Mouse (Mus musculus) stomach, postnatal 0 days (tissue): ENCODE results near the gene Fam189a2. TPM values are rescaled to one million over a fixed set of nuclear protein-coding genes. Genes with fewer than 3 reads are reported as not detected.

Experiments
- ATAC-seq: fragments of 200-750 bp; cut with Nextera tagmentation; 2 replicates; pipeline ENCODE4 v1.8.0; 2017; ENCODE audit not compliant: low FRiP score, low TSS enrichment
- DNase-seq: peaks from one replicate; pipeline ENCODE4 v3.0.0-alpha.2; 2016; ENCODE audit warnings: low spot score
- H3K27ac ChIP-seq: fragments of 300-500 bp; sonication (generic); replicated peaks from 2 replicates; pipeline ENCODE4 v1.5.1; 2014; ENCODE audit warnings: mild to moderate bottlenecking, control low read depth
- H3K27me3 ChIP-seq: fragments of 300-500 bp; sonication (generic); 2 replicates; pipeline ENCODE4 v1.6.1; 2014; ENCODE audit warnings: low read length; ENCODE audit not compliant: control insufficient read depth, insufficient read depth
- H3K36me3 ChIP-seq: fragments of 300-500 bp; sonication (generic); 2 replicates; pipeline ENCODE4 v1.6.1; 2014; ENCODE audit warnings: low read length, mixed read lengths; ENCODE audit not compliant: control insufficient read depth, insufficient read depth
- H3K4me1 ChIP-seq: fragments of 300-500 bp; sonication (generic); replicated peaks from 2 replicates; pipeline ENCODE4 v1.6.1; 2014; ENCODE audit warnings: antibody characterized with exemption; ENCODE audit not compliant: control insufficient read depth, insufficient read depth
- H3K4me2 ChIP-seq: fragments of 300-500 bp; sonication (generic); replicated peaks from 2 replicates; pipeline ENCODE4 v1.6.1; 2014; ENCODE audit warnings: low read depth, mild to moderate bottlenecking, control low read depth, moderate library complexity
- H3K4me3 ChIP-seq: fragments of 300-500 bp; sonication (generic); 2 replicates; pipeline ENCODE4 v1.5.1; 2014; ENCODE audit warnings: low read depth, low read length, control low read depth
- H3K9ac ChIP-seq: fragments of 300-500 bp; sonication (generic); 2 replicates; pipeline ENCODE4 v1.6.1; 2014; ENCODE audit warnings: mild to moderate bottlenecking, low read length, control low read depth, mixed read lengths
- H3K9me3 ChIP-seq: fragments of 300-500 bp; sonication (generic); 2 replicates; pipeline ENCODE4 v1.6.1; 2016; ENCODE audit warnings: low read length; ENCODE audit not compliant: control insufficient read depth
- CTCF ChIP-seq: IDR thresholded peaks from 2 replicates; pipeline ENCODE4 v1.5.1; 2016; ENCODE audit warnings: antibody characterized with exemption, low read depth, mild to moderate bottlenecking, moderate library complexity
- EP300 ChIP-seq: optimal IDR thresholded peaks from 2 replicates; pipeline ENCODE3; 2016; ENCODE audit warnings: antibody characterized with exemption
- WGBS: fragments of 180-500 bp; shearing (Covaris S2); extraction: QIAGEN DNeasy Blood & Tissue Kit; methylation state at CpG from one replicate; pipeline ENCODE4 v1.1.7; 2014; 5-methylcytosine and 5-hydroxymethylcytosine counted together
- polyA plus RNA-seq: library from polyadenylated mRNA; unstranded; fragments of >200 nt; fragmentation: Nextera tagmentation; extraction: Ambion mirVana; gene quantifications from 2 replicates; pipeline ENCODE4 v1.2.1, GENCODE M21; 2015

The Fam189a2 gene
- polyA plus RNA-seq, 1 experiment from 2014 or later = 0.75 TPM

DNA sequence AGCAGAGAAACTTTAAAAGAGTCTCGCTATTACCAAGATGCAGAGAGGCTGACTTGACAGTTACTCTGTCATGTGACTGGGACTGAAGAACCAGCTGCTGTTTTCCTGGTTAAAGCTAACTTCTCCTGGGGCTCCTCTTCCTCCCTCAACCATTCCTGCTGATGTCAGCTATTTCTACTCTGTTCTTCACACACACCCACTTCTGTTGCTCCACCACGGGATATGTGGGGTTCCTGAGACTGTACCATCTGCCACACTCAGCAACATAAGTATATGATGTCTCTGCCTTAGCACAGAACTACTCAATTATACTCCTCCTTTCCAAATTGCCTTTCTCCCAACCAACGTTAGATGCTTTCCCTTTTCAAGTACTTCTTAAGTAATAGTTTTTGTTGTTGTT, 50.2 kb downstream of the Fam189a2 start:
- Histone ChIP-seq H3K36me3 (no peaks in the 10 kb centered on the region), H3K9me3 (no peaks in the 10 kb centered on the region), H3K27ac (no peak overlapping the region), H3K27me3 (no peaks in the 10 kb centered on the region), H3K4me3 (no peak overlapping the region), H3K4me2 (no peak overlapping the region), H3K4me1 (no peaks in the 10 kb centered on the region), H3K9ac (no peak overlapping the region)
- DNase-seq (no peak), ATAC-seq (no peak)
- 64% methylated on average over 3 of the region's 3 CpGs for WGBS
- TF ChIP-seq CTCF = no peak
- no peak for TF ChIP-seq EP300

DNA sequence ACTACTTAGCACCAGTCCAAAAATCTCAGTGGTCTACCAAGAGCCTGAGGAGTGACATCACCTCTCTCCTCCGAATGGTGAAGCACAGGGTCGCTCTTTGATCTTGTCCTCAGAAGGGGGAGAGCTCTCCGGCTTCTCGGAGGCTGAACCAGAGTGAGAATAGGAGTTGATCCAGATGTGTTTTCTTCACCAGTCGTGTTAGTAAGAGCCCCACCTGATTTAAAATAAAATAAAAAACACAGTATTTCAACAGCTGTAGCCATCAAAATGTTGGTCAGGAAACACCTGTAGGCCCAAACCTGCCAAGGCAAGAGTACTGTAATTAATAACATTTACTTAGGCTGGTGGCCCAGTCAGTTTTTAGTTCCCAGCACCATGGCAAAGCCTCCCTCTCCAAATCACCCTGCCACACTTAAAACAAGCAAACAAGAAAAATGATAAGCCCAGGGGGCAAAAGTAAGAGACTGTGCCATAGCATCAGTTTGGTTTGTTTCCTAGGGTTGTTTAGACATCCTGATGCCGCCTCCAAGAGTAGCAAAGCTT, 52.8 kb downstream of the Fam189a2 start:
- ATAC-seq (no peak), DNase-seq (no peak)
- whole genome bisulfite sequencing = 69% methylated on average over 6 of the region's 6 CpGs
- no peaks in the 10 kb centered on the region for H3K9me3 ChIP-seq
- H3K27ac ChIP-seq = no peak overlapping the region
- no peaks in the 10 kb centered on the region for H3K36me3 ChIP-seq
- H3K9ac ChIP-seq = no peak overlapping the region
- TF ChIP-seq CTCF (no peak), EP300 (no peak)
- H3K4me1 ChIP-seq = no peaks in the 10 kb centered on the region; the same call in 1 of the 2 replicates
- H3K4me3 ChIP-seq = no peak overlapping the region
- no peaks in the 10 kb centered on the region for H3K27me3 ChIP-seq
- H3K4me2 ChIP-seq = no peak overlapping the region

DNA sequence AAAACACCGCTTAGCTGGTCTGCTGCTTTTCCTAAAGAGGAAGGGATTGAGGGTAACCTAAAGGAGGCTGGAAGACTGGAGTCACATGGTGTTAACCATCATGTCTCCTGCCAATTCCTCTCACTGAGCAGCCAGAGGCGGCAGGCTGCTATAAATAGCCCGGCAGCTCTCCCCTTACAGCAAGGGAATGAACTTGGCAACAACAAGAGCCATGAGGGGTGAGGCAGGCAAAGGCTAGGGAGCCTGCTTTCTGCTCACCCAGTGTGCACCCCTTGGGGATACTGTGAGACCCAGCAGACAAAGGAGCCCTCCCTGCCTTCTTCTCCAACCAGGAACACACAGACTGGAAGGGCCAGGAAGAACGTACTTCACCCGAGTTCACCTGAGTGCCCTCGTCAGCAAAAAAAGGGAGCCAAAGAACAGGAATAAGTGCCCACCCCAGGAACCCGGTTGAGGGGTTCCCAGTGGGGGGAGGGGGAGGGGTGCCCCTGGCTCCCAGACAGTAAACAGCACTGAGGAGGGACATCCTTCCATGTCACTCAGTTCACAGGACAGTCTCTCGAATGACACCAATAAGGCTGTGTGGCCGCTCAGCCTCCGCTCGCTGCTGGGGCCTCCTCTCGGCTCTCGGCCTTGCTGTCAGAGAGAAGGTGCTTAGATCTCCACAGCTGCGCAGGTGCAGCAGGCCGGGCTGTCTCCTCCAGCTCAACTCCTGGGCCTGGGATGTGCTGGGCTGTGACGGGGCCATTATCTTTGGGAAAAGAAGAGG, 57.8 kb downstream of the Fam189a2 start:
- 62% methylated on average over 16 of the region's 16 CpGs for WGBS
- Histone ChIP-seq H3K9ac (no peak overlapping the region), H3K27ac (peak overlapping the region; percentile 50), H3K4me3 (no peak overlapping the region), H3K4me1 (no peaks in the 10 kb centered on the region; the same call in none of the 2 replicates), H3K4me2 (no peak overlapping the region), H3K36me3 (no peaks in the 10 kb centered on the region), H3K9me3 (no peaks in the 10 kb centered on the region), H3K27me3 (no peaks in the 10 kb centered on the region)
- peak; percentile 36 for TF ChIP-seq CTCF
- TF ChIP-seq EP300 = no peak
- no peak for DNase-seq
- ATAC-seq = peak; percentile 74; the same call in 1 of the 2 replicates

DNA sequence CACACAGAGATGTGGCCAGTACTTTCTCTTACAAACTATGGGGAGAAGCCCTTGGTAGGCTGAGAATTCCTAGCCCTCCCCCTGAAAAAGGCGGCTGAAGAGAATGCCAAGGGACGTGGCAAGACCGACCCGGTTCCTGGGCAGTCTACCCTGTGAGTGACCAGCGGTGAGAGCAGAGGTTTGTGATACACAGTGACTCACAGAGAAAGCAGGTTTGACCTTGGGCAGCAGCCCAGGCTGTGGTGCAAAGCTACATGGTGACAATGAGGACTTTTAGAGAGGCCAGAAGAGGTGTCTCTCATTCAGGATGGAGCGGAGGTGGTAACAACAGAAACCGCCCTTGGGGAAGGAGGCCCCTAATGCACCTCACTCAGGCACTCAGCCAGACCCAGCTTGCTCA, 59.4 kb downstream of the Fam189a2 start:
- no peaks in the 10 kb centered on the region for H3K36me3 ChIP-seq
- ATAC-seq (no peak), DNase-seq (no peak)
- H3K4me3 ChIP-seq = no peak overlapping the region
- no peak overlapping the region for H3K4me2 ChIP-seq
- no peaks in the 10 kb centered on the region for H3K9me3 ChIP-seq
- H3K4me1 ChIP-seq = peaks cover 2% of the 10 kb centered on the region
- TF ChIP-seq EP300 (no peak), CTCF (no peak)
- 92% methylated on average over 7 of the region's 7 CpGs for WGBS
- H3K27me3 ChIP-seq = no peaks in the 10 kb centered on the region
- no peak overlapping the region for H3K9ac ChIP-seq
- no peak overlapping the region for H3K27ac ChIP-seq

DNA sequence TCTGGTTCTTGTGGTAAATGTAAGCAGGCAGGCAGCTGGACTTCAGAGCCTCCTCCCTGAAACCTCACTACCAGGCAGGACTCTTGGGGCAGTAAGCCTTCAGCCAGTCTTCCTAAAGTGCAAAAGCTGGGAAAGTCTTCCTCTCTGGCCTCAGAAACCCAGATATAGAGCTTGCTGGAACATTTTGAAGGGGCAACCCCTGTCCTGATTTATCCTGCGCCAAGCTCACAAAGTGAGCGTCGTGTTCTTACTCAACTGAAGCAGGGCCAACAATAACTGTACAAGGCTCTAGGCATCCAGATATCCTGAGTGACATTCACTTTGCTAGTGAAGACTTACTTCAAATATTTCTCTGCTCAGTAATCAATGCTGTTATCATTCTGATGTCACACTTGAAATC, 60.4 kb downstream of the Fam189a2 start:
- no peak overlapping the region for H3K4me2 ChIP-seq
- H3K27ac ChIP-seq = no peak overlapping the region
- H3K9me3 ChIP-seq = no peaks in the 10 kb centered on the region
- no peak overlapping the region for H3K9ac ChIP-seq
- 77% methylated on average over 3 of the region's 3 CpGs for WGBS
- peaks cover 2% of the 10 kb centered on the region for H3K4me1 ChIP-seq
- H3K27me3 ChIP-seq = no peaks in the 10 kb centered on the region
- no peak for TF ChIP-seq CTCF
- TF ChIP-seq EP300 = no peak
- DNase-seq (no peak), ATAC-seq (no peak)
- no peak overlapping the region for H3K4me3 ChIP-seq
- H3K36me3 ChIP-seq = no peaks in the 10 kb centered on the region

DNA sequence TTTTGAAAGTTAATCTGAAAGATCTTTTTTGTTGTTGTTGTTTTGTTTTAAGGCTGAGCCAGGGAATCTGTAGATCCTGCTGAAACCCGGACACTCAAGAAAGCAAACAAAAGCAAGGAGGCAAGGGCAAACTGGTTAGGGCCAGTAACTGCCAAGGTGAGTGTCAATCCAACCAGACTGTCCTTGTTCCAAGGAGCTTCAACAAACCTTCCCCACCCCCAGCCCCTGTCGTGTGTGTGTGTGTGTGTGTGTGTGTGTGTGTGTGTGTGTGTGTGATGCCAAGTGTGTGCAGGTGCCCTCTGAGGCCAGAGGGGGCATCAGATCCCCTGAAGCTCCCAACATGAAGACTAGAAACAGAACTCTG, 62.0 kb downstream of the Fam189a2 start:
- ATAC-seq (no peak), DNase-seq (no peak)
- WGBS = 85% methylated on average over 2 of the region's 2 CpGs

More for the DNA sequence above, 62.0 kb downstream of the Fam189a2 start:
- peaks cover 2% of the 10 kb centered on the region for H3K4me1 ChIP-seq
- H3K4me3 ChIP-seq = no peak overlapping the region
- TF ChIP-seq EP300 (no peak), CTCF (no peak)
- H3K36me3 ChIP-seq = no peaks in the 10 kb centered on the region
- H3K27ac ChIP-seq = no peak overlapping the region
- no peak overlapping the region for H3K4me2 ChIP-seq
- no peaks in the 10 kb centered on the region for H3K27me3 ChIP-seq
- no peak overlapping the region for H3K9ac ChIP-seq
- no peaks in the 10 kb centered on the region for H3K9me3 ChIP-seq
